Mouse (Mus musculus) gastrocnemius, adult 18-20 months (tissue): ENCODE data around the gene Ttc23. TPM values are rescaled to one million over a fixed set of nuclear protein-coding genes. Genes with fewer than 3 reads are reported as not detected.

Source experiments
- DNase-seq: peaks from one replicate; pipeline ENCODE4 v3.0.0; 2021; ENCODE audit warnings: low spot score
- total RNA-seq, 2 experiments: library from RNA; stranded (reverse); gene quantifications; 2 replicates each; pipeline ENCODE4 v1.2.3; 2021

Ttc23 gene
- total RNA-seq, 2 experiments from 2014 or later = 18.6 to 19.2 TPM

DNA sequence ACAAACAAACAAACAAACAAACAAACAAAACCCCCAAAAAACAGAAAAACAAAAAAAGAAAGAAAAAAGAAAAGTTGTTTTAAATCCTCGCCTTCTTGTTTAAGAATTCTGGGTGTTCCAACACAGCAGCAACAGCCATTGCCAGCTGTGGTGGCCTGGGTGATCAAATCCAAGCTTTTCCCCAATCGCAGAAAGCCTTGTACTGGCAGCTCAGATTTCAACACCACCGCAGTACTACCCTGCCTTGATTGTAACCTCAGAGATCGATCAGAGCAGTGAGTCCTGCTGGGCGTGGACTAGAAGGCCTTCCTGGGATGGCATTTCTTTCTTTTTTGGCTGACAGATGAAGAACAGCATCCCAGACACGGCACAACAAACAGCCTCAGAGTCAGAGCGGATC lies 48.7 kb downstream of the Ttc23 start:
- DNase-seq = no peak

DNA sequence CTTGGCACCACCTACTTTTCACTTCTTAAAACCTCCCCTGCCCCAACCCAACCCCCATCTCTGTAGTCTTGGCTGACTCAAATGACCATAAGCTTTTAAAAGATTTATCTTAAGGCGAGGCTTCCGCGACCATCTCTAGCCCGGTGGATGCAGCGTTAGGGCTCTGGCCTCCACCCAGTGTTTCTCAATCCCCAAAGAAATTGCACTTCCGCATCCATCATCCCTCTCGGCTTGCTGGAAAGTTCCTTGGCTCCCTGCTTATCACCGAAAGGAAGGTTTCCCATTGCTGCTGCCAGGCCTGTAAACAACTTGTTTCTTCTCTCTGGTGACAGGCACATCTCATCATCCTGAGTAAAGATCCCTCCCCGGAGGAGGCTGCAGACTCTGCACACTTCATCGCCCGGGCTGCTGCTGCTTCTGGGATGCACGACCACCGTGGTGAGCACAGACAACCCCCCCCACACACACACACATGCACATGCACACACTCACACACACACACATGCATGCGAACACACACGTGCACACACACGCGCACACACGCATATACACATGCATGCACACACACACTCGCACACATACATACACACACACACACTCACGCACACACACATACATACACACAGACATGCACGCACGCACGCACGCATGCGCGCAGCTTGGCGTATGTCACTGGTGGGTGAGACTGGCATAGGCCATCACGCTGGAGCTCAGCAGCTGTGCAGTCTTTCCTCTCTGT lies 50.9 kb downstream of the Ttc23 start:
- no peak for DNase-seq

DNA sequence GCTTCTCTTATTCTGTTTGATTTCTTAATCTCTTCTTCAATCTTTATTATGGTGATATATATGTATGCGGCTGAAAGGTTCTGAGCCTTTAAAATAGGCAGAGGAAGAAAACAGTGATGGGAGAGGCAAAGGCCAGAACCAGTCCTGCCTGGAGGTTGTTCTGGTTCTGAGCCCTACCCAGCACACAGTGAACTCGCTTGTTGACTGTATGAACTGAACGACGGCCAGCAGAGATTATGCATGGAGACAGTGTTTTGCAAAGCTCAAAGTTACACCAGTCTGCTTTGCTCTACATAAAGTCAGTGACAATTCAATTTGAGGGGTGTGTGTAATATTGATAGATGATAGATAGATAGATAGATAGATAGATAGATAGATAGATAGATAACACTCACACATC lies 52.1 kb downstream of the Ttc23 start:
- no peak for DNase-seq

DNA sequence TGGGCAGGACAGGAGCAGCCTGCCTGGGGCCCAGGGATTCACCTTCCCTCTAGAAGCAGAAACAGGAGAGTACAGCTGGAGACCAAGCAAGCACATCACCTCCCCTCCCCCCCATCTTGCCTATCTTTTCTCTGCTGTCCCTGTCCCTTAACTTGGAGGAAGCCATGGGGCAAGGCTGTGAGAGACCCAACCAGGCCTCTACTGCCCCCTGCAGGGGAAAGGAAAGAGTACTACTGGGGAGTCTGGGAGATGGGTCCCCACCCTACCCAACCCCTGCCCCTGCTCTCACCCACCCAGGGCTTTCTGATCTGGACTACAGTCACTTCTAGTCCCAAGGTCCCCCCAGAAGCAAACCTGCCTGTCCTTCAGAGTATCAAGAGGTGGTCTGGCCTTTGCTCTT lies 53.6 kb downstream of the Ttc23 start:
- peak; percentile 76 for DNase-seq

DNA sequence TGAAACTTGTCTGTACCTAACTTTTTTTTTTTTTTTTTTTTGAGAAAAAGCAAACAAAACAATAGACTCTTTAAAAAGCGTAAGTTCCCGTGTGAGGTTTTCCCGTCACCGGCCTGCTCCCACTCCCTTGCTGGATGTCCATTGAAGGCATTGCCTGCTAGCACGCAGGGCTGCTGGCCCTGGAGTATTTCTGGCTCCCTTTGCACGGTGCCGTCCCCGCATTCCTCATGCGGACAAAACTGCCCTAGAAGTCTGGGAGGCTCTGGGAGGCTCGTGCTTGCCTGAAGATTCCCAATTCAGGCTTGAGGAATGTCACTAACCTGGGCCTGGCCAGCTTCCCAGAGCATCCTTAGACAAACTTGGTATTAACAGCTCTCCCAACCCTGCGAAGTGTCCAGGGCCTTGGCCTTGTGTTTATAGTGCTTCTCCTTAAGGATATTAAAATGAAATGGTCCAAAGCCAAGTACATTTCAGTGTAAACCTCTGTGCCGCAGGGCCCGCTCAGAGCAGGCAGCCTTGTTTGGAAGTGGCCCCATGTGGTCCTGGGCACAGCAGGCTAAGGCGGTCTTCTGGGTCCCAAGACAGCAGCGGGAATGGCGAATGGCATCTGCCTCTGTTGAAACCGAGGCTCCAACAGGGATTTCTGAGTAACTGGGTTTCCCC lies 54.2 kb downstream of the Ttc23 start:
- no peak for DNase-seq

DNA sequence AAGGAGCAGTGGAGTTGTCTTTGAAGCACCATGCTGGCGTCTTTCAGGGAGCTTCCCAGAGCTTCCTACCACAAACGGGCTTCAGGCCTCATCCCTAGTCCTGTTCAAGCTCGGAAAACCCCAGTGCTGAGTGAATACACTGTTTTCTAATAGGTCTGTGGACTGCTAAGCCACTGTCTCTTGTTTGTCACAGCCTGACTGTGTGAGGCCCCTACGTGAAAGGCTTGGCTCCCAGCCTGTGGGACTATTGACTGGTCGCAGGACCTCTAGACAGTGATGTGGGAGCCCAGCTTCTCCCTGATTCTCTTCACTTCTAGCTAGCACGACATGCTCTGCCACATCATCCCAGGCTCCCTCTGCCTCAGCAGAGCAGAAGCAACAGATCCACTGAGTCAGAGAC lies 61.0 kb downstream of the Ttc23 start:
- no peak for DNase-seq

DNA sequence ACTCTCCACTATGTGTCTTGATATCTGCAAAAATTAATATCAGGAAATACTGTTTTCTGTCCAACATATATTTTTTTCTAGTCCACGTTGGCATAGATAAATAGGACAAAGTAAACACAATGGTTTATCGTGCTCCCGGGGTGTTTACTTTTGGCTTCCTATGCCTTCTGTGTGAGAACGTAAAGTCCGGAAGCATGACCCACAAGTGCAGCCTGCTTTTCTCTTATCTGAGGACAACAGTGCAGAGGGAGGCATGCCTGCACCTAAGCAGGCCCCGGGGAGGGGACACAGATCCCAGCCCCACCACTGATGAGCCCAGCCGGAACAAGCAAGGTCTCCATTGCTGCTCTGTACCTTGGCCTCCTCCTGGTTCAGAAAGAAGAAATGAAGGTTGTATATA lies 63.0 kb downstream of the Ttc23 start:
- no peak for DNase-seq

DNA sequence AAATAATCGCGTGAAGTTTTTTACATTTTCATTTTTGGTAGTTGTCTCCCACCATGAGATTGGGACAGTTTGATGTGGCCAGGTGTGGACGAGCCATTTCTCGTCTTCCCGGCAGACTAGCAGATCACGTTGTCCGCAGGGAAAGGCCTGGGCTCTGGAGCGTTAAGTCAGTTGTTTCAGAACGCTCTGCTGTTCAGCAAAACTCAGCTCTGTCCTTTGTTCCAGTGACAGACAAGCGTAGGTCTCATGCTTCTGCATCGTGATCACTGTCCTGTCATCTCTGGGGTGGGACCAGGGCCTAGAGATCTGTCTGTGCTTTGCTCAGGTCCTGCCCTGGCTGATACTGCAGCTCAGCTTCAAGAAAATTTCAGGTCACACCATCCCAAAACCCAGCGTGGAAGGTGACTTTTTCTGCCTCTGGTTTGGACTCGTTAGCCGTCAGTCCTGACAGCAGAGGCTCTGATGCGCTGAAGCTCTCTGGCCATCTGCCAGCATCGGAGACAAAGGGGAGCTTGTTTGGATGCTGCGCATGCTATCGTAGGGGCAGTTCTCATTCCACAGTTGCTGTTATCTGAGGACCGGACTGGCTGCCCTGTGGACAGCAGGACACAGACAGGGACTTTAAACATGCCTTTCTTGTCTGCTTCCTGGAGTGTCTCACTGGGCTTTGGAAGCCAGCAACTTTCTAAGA lies 66.8 kb downstream of the Ttc23 start:
- DNase-seq = no peak

DNA sequence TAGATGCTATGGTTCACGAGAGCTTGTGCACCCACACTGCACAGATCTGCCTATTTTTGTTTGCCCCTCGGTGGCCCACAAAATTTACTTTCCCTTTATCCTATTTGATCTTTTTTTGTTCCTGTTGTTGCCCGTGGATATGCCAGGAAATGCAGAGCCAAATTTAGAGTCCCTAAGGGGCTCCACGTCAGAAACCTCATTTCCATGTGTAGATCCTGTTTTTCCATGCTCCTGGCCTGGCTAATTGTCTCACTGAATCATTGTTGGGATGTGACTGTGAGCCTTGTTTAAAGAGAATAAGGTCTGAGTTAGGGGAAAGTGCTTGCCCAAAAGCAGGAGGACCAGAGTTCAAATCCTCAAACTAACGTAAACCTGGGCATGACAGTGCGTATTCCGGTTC lies 68.0 kb downstream of the Ttc23 start:
- no peak for DNase-seq

DNA sequence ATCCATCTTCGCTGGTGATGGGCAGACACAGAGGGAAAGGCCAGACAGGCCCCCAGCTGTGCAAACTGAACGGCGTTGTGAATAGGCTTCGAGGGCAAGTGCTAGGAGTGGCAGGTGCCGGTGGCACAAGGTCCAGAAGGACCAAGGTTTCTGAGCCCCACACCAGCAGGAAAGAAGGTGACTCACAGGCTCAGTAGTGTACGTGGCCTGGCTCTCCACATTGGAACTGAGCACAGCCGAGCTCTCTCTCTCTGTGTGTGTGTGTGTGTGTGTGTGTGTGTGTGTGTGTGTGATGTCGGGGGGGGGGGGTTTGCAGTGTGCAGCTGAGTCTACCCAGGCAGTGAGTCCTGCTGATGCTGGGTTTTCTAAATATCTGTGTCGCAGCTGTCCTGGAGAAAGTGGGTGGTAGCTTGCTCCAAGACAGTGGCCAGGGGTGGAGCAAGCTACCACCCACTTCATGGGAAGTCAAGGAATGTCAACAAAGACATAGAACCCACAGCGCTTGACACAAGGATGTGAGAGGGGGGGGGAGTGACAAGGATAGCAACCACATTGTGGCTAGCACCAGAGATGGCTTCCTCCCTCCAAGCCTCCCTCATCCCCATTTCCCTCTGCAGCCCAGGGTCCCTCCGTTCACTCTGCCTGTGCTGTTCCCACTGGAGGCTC lies 69.1 kb downstream of the Ttc23 start:
- DNase-seq = no peak

DNA sequence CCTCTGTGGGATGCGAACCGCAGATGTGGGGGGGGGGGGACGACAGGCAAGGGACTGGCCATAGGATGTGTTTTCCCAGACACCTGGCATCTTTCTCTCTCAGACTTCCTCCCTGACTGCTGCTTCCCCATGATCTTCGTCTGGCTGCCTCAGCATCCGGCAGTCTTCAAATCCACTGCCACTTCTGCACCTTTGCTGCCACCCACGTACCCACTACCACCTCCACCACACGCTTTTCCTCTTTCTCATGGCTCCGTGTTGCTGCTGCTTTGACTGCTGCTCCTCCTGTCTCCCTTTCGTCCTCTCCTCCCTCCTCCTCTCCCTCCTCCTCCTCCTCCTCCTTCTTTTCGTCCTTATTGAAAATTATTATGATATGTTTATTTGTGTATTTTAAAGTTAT lies 69.7 kb downstream of the Ttc23 start:
- no peak for DNase-seq

DNA sequence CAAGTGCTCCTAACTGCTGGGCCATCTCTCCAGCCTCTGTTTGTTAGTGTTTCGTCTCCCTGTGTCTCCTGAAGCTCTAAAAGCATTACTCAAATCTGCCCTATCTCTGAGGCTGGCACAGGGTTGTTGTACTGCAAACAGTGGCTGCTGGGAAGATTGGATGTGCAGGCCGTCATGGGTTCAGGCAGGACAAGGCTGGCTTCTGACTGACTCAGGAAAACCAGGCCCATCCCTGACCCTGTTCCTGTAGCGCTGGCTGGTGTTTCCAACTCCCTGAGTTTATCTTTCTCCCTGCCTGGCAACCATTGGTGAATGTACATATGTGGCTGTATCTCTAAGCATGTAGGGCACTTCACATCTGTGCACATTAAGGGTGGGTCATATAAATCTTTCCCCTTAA lies 70.3 kb downstream of the Ttc23 start:
- DNase-seq = no peak

DNA sequence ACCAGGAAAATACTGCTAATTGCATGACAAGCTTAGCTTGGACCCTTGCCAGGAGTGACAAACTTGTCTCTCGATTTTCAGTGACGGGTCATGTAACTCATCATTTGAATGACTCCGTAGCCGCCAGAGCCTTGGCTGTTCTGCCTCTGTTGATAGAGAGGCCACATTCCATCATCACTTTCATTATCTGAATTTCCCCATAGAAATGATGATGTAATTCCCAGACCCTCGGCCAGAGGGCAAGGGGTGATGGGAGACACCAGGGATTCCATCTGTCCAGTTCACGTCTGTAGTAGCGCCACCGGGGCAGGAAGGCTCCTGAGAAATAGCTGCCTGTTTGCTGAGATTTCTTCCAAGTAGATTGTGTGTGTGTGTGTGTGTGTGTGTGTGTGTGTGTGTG lies 71.6 kb downstream of the Ttc23 start:
- no peak for DNase-seq

DNA sequence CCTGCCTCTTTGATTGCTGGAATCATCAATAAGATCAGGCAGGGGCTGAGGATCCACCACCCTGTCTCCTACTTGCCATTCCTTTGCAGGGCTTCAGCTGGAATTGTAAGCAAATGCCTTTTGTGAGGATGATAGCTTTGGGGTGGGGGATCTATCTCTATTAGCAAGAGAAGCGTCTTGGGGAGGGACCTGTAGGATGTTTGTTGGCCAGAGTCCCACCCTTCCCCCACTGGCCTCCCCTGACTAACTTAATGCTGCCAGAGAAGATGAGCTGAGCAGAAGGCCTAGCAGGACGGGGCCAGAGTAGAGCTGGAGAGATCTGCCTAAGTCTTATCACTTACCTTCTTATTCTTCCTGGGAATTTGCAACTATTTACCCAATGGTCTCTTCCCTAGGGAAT lies 75.0 kb downstream of the Ttc23 start:
- DNase-seq = no peak

DNA sequence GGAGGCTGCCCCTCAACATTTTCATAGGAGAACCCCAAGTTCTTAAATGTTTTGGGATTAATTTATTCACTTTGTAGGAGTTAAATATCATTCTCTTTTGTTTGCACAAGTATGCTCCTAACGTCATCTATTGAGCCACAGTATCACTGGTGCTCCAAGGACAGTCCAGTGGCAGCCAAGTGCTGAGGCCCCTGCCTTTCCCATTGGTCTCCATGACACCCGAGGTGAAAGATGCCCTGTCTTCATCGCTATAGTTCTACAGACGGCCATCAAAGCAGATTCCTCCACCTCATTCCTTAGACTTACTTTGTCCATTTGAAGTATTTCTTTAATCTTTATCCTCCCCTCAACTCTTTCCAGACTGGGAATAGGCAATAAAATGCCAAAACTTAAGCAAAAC lies 77.3 kb downstream of the Ttc23 start:
- no peak for DNase-seq

DNA sequence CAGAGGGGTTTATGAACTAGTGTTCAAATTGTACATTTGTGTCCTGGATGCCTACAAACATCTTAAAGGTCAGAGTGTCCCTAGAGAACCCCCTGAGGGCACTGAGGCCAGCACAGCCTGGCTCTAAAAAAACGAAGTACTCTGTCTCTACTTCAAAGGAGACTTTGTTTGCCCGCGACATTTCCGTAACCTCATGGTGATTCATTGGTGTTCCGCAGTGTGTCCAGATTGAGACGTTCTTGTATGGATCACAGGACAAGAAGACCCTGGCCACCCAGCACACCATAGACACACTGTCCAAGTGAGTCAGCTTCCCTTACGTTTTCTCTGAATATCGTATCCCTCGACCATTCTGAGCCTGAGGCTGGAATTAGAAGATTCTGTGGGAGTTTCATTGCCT lies 77.8 kb downstream of the Ttc23 start:
- no peak for DNase-seq

DNA sequence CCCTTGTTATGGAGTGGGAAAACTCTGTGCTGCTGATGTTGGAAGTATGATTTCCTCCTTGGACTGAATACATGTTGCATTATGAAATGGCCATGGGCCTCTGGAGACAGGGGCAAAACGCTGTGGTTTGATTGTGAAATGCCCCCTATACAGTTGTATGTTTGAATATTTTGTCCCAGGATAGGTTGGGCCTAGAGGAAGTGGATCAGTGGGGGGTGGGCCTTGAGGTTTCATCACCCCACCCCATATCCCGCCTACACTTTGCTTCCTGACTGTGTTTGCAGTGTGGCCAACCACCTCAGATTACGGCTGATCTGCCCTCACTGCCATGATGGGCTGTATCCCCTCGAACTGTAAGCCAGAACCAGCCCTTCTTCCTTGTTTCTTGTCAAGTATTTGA lies 81.0 kb downstream of the Ttc23 start:
- DNase-seq = no peak

DNA sequence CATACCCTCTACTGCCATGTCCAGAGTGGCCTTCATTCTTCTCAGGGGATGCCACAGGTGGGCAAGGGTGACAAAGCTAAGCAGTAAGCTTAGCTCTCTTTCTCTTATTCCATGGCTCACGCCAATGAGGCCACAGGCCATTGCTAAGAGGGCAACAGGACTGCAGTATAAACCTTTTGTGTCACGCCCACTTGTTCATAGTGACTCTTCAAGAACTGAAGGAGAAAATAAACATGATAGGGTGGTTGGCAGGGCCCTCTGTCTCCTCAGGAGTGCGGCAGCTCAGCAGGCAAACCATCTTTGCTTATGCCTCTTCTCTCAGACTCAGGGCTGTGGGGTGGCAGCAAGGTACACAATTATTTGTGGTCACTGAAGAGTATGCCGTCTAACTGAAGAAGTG lies 81.6 kb downstream of the Ttc23 start:
- no peak for DNase-seq

DNA sequence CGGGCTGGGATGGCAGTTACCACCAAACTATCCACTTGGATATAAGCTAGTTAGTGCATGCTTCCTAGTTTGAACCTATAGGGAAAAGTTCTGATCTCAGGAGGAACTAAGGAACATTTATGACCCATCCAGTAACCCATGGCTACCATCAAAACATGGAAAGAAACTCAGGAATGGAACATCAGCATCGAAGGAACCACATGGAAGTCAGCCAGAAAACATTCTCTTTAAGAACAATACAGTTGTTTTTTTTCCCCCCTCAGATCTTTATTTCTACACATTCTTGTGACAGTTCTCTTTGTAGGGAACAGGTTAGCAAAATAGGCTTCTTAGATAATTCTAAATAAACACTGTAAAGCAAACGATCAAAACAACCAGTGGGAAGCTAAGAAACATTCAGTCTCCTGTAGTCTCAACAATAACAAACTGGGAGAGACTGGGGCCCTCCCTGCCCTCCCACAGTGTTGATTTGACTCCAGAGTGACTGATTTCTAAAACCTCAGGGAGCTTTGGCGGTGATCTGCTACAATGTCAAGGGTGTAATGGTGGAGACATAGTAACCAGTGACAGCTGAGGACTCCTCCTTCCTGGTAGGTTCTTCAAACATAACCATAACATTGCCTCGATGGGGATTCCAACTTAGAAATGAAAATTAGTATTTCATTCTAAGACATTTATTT lies 83.4 kb downstream of the Ttc23 start:
- no peak for DNase-seq

DNA sequence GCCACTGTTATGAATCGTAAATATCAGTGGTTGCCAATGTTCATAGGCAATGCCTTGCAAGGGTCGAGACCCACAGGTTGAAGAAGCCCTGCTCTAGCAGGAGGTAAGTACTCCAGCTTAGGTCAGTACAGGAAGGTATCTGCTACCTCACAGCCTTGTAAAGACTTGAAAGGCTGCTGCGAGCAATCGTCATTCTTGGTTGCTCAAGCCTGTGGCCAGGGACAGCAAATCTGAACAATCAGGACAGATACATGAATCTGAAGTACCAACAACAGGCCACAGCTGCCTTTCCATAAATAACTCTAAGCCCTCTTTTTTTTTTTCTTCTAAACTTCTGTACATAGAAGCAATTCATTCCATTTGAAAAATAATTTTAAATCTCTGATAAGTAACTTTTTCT lies 85.1 kb downstream of the Ttc23 start:
- DNase-seq = no peak

DNA sequence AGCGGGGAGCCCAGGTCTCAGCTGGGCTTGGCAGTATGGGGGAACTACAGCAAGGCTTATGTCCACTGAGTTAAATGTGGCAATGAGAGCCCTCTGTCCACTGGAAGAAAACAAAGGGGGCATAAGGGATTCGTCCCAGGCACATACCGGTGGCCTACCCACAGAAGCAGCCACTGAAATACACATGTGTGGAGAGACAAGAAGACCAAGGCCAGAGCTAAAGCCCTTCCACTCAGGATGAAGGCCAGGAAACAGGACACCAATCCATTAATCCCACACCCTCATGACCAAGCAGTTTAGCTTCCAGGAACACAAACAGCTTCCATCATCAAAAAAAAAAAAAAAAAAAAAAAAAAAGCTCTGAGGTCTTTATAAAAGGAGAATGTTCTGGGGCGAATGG lies 93.2 kb downstream of the Ttc23 start:
- DNase-seq = peak; percentile 71

DNA sequence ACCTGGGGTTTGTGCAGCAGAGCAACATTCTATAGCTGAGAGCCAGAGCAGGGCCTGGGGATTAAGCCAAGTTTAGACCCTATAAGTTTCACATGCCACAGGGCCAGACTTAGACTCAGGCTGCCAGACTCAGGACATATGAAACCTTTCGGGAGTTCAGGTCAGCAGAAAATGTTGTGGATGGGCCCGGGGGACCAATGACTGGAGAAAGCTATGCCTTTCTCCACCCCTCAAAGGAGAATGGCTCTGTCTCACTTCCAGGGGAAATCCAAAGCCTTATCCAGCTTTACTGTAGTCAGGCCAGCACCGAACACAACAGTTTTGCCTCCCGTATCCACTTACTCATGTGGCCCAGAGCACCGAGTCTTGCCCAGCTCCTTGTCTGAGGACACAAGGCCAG lies 93.6 kb downstream of the Ttc23 start:
- DNase-seq = peak; percentile 81
